Mouse (Mus musculus): ENCODE measurements around the gene Arhgap17.

- TF ChIP-seq GATA1 (IDR thresholded peaks at IDR 0.05; ENCODE audit: borderline replicate concordance, low read length) (no peak), FLI1 (IDR thresholded peaks at IDR 0.05; ENCODE audit: low read length) (no peak)
Measured at GRCm38 (mm10) chr7:123244833-123245232, 124.9 kb downstream of the Arhgap17 start.

Measured in megakaryocyte, embryonic 14.5 days (primary cell).